Mouse (Mus musculus): Measurements from ENCODE around the gene Prdx6.
A peak's percentile ranks its signal among the peaks of the same experiment; 100 is the strongest.

Prdx6 gene

GRCm38 (mm10) chr1:161250604-161251416 is at the start of gene Prdx6:
Gene Prdx6, minus strand, starts transcription at chr1:161251219.
- peak; percentile 75 to 86 for DNase-seq (ENCODE audit: low spot score in 2 of 2)

DNA sequence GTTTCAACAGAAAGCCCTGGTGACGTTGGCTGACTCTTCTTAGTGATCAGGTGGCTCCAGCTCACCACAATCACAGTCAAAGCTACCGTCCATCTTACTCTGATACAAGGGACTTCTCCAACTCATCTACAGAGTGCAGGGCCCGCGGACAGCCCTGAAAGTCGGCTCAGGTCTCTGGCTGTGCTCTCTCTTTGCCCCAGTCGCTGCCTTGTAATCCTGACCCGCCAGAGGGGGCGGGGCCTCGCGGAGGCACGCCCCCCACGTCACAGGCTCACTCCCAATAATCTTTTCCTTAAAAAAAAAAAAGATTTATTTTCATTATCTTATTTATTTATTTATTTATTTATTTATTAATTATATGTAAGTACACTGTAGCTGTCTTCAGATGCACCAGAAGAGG is 37.2 kb upstream of the Prdx6 start:
- DNase-seq (ENCODE audit: low spot score in 2 of 2): no peak

DNA sequence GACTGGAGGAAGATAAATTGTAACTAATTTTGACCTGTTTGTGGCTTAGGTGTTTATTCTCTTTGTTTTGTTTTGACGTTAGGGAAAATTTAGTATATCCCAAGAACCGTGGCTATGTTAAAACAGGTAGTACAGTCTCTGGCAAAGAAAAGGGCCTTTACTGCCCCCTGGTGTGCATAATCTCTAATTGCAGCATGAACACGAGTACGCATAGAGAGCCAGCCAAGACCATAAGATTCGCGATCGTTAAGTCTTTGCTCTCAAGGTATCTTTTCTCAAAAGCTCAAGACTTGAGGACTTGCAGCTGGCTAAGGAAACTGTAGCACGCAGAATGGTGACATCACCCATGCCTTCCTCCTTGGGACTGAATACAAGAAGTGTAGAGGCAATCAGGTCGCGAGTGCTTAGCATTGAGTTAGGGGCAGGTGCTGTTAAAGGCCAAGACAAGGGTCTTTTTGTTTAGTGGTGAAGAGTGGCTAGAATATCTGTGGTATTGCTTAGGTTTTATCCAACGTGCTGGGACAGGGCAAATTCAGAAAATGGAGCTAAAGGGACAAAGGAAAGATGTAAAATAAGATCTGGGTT is 35.8 kb upstream of the Prdx6 start:
- DNase-seq (ENCODE audit: low spot score in 2 of 2): peak; percentile 45 to 67

DNA sequence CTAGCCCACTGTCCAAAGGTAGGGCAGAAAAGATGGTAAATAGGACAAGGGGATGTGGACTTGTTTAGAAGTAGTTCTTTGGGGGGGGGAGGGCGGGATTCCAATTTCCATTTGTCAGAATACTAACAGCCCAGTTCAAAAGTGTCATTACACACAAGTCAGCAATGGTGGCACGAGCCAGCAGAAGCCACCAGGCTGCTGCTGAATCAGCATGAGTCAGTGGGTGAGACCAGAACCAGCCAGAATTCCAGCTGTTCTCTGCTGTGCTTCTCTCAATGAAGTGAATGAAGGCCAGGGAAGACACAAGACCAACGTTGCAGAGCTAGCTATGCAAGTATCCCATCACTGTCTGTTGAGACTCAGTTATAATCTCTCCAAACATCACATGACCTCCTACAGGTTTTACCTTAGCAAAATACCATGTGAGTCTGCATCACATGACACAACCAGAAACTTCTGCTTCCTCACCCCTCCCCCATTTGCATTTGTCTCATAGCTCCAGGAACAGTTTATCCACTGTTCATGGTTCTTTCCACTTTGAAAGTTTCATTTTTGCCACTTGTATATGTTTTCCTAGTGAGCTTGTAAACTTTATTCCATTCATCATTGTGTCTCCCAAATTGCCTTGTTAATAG is 30.2 kb upstream of the Prdx6 start:
- no peak for DNase-seq (ENCODE audit: low spot score in 2 of 2)

GRCm38 (mm10) chr1:161279244-161279908 is 28.4 kb upstream of the Prdx6 start:
- DNase-seq (ENCODE audit: low spot score in 2 of 2): no peak

GRCm38 (mm10) chr1:161273486-161273885 is 22.5 kb upstream of the Prdx6 start:
- DNase-seq (ENCODE audit: low spot score in 2 of 2): no peak

DNA sequence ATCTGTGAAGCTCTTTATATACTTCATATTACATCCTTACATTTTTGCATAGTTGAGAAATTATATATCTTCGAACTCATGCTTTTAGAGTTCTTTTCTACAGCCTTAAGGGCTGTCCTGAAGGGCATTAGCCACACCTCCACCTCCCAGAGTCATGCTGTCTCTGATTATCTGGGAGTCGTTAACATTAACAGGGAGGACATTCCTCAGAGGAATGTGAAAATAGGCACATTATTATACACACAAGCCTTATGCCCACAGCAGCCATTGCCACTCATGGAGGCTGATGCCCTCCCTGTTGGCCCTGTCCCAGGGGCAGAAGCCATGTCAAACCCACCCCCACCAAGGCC is 20.4 kb upstream of the Prdx6 start:
- no peak for DNase-seq (ENCODE audit: low spot score in 2 of 2)

GRCm38 (mm10) chr1:161270776-161271460 is 19.9 kb upstream of the Prdx6 start:
- no peak for DNase-seq (ENCODE audit: low spot score in 2 of 2)

GRCm38 (mm10) chr1:161269346-161269745 is 18.3 kb upstream of the Prdx6 start:
- no peak for DNase-seq (ENCODE audit: low spot score in 2 of 2)

GRCm38 (mm10) chr1:161268884-161269283 is 17.9 kb upstream of the Prdx6 start:
- no peak for DNase-seq (ENCODE audit: low spot score in 2 of 2)

DNA sequence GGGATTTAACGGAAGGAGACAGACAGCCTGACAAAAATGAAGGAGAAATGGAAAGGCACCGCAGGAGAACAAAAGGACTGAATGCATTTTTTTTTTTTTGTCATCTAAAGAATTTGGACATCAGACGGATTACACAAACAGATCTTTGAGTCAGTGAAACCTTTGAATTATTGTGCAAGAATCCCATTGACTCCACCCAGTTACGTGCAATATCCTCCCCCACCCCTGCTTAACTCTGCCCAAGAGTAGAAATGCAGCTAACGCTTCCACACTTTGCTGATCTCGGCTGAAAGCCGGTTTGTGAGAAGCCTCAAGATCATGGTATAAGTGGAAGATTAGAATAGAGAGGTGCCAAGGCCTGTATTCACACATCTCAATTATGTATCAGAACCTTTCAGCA is 17.1 kb upstream of the Prdx6 start:
- DNase-seq (ENCODE audit: low spot score in 2 of 2): no peak

DNA sequence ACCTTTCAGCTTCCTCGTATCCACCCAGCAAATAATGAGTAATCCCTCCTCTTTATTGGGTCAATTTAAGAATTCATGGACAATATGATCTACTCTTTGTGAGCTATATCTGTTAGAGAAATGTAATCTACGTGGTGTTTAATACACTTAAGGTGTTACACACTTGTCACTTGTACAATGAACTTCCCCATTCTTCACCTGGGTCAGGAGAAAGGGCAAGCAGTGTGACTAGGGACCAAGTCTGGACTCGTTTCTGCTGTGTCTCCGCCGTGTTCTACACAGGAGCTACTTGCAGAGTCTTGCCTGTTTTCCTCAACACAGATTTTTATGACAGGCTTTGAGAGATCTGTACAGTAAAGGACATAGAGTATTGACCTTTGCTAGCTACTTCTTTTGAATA is 13.9 kb upstream of the Prdx6 start:
- no peak for DNase-seq (ENCODE audit: low spot score in 2 of 2)

GRCm38 (mm10) chr1:161263584-161263983 is 12.6 kb upstream of the Prdx6 start:
- no peak for DNase-seq (ENCODE audit: low spot score in 2 of 2)

GRCm38 (mm10) chr1:161262542-161262941 is 11.5 kb upstream of the Prdx6 start:
- no peak for DNase-seq (ENCODE audit: low spot score in 2 of 2)

DNA sequence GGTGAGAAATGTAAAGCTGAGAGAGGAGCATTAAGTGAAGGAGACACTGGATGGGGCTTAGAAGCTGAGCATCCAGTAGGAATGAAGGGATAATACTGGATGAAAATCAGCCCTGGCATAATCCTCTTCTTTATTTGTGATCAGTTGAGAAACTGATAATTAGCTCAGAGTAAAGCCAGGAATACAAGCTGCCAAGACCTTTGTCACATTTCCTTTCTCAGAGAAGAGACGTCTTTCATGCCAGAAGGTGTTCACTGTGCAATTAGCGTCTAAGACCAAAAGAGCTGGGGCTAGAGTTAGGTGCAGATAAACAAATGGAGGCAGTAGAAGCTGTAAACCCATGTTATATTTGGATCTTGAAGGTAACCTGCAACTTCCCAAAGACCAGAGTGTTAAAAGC is 9.7 kb upstream of the Prdx6 start:
- no peak for DNase-seq (ENCODE audit: low spot score in 2 of 2)

DNA sequence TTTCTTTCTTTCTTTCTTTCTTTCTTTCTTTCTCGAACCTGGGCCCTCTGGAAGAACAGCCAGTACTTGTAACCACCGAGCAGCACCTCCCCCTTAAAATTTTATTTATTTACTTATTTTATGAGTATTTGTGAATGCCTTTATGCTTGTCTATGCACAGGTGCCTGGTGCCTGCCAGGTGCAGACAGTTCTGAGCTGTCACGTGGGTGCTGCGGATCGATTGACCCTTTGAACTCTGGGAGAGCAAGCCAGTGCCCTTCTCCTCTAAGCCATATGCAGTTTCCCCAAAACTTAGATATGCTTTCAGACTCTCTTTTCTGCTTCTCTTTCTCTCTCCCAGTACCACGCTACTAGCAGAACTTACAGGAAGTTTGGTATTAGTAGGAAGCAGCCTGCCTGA is 8.1 kb upstream of the Prdx6 start:
- DNase-seq (ENCODE audit: low spot score in 2 of 2): no peak

GRCm38 (mm10) chr1:161258331-161258730 is 7.3 kb upstream of the Prdx6 start:
- DNase-seq (ENCODE audit: low spot score in 2 of 2): no peak

DNA sequence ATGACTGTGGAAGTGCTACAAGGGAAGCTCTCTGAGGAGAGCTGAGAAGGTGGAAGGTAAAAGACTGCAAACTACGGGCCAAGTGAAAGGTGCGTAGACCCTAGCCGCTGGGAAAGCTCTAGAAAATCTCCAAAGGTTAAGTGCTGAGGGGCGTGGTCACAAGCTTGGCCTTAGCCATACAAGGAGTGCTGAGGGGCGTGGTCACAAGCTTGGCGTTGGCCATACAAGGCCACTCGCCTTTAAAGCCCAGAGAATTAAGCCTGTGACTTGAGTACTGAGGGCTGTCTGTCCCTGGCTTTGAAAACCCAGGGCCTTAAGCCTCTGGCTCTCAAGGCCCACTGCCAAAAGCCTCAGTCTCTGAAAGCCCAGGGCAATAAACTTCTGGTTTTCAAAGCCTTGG is 5.9 kb upstream of the Prdx6 start:
- DNase-seq (ENCODE audit: low spot score in 2 of 2): no peak

- no peak for DNase-seq (ENCODE audit: low spot score in 2 of 2)
These were observed 3.3 kb upstream of the Prdx6 start for GRCm38 (mm10) chr1:161254361-161254760.

DNA sequence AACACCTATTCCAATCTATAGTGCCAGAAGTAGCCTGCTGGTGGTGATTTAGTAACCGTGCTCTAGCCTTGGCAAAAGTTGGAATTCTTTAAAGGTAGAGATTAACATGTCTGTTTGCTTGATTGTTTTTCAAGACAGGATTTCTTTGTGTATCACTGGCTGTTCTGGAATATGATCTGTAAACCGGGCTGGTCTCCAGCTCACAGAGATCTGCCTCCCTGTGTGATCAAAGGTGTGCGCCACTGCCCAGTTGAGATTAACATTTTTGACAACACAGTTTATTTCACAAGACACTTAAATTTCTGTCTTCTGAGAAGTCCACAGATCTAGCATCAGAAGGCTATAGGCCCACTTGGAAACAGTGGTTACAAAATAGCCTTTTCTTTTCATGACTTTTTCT is 1.9 kb upstream of the Prdx6 start:
- no peak for DNase-seq (ENCODE audit: low spot score in 2 of 2)

DNA sequence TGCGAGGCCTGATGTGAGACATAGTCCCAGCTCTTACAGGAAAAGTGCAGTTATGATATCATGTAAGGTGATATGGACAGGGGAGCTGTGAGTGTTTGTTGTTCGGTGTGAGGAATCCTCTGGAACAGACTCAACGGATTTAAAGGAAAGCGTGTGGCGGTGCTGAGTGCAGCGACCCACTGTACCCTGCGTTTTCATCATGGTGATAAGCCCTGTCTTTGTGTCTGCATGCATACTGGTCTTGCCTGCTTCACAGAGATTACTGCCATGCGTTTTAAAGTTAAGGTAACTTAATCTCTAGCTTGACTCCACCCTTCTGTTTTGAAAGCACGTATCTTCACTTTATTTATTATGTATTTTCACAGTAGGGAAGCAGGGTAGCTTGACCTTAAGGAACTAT is 1.3 kb upstream of the Prdx6 start:
- peak in 1 of 2 experiments; percentile 15 for DNase-seq (ENCODE audit: low spot score in 2 of 2)
